Mouse (Mus musculus) testis, postnatal 10 days (tissue): ENCODE results near the gene Wbp2.

Experiments
- DNase-seq: peaks from one replicate; pipeline ENCODE4 v3.0.0; 2021; ENCODE audit warnings: low spot score

Gene Wbp2

GRCm38 (mm10) chr11:116062521-116062920 lies 24.3 kb downstream of the Wbp2 start:
- DNase-seq: no peak

- no peak for DNase-seq
Measured at GRCm38 (mm10) chr11:116061641-116062415, 25.0 kb downstream of the Wbp2 start.

- DNase-seq: no peak
Measured at GRCm38 (mm10) chr11:116060596-116060995, 26.2 kb downstream of the Wbp2 start.

- DNase-seq: no peak
Measured at GRCm38 (mm10) chr11:116059691-116060025, 27.1 kb downstream of the Wbp2 start.

- DNase-seq: peak; percentile 45
Measured at GRCm38 (mm10) chr11:116058868-116059690, 27.7 kb downstream of the Wbp2 start.

GRCm38 (mm10) chr11:116058022-116058614 lies 28.7 kb downstream of the Wbp2 start:
- DNase-seq: peak; percentile 73

- peak; percentile 49 for DNase-seq
Measured at GRCm38 (mm10) chr11:116057237-116057881, 29.4 kb downstream of the Wbp2 start.

GRCm38 (mm10) chr11:116055873-116056272 lies 30.9 kb downstream of the Wbp2 start:
- DNase-seq: peak; percentile 44

GRCm38 (mm10) chr11:116053510-116054229 lies 33.1 kb downstream of the Wbp2 start:
- no peak for DNase-seq

- DNase-seq: peak; percentile 44
Measured at GRCm38 (mm10) chr11:116050196-116050595, 36.6 kb downstream of the Wbp2 start.

GRCm38 (mm10) chr11:116049610-116050009 lies 37.2 kb downstream of the Wbp2 start:
- DNase-seq: no peak

GRCm38 (mm10) chr11:116045173-116045572 lies 41.6 kb downstream of the Wbp2 start:
- DNase-seq: no peak

- DNase-seq: no peak
Measured at GRCm38 (mm10) chr11:116043286-116043685, 43.5 kb downstream of the Wbp2 start.

- DNase-seq: no peak
Measured at GRCm38 (mm10) chr11:116042372-116043138, 44.2 kb downstream of the Wbp2 start.

- no peak for DNase-seq
Measured at GRCm38 (mm10) chr11:116041833-116042232, 45.0 kb downstream of the Wbp2 start.

- no peak for DNase-seq
Measured at GRCm38 (mm10) chr11:116040593-116040992, 46.2 kb downstream of the Wbp2 start.

GRCm38 (mm10) chr11:116037826-116038225 lies 49.0 kb downstream of the Wbp2 start:
- no peak for DNase-seq

GRCm38 (mm10) chr11:116036671-116037070 lies 50.1 kb downstream of the Wbp2 start:
- no peak for DNase-seq

GRCm38 (mm10) chr11:116034584-116034983 lies 52.2 kb downstream of the Wbp2 start:
- DNase-seq: no peak

- DNase-seq: no peak
Measured at GRCm38 (mm10) chr11:116030898-116031845, 55.6 kb downstream of the Wbp2 start.
